Mouse (Mus musculus) left cerebral cortex, adult 18-20 months (tissue): ENCODE measurements around the gene Vmn2r120. TPM values are rescaled to one million over a fixed set of nuclear protein-coding genes. Genes with fewer than 3 reads are reported as not detected.
"Not testable (repeated sequence)": the region's sequence is repeated elsewhere in the genome, so short reads cannot be mapped to it uniquely, and the experiment has no call there.

Experiments used
- DNase-seq, 2 experiments: peaks; one replicate each; pipeline ENCODE4 v3.0.0; 2021 to 2022; ENCODE audit warnings: low spot score in 2 of 2, mixed read lengths in 1 of 2
- long read RNA-seq, 2 experiments: library from polyadenylated mRNA; stranded (forward); transcript quantifications; one replicate each; pipeline ENCODE4 v2.0.0; 2021
- total RNA-seq, 2 experiments: library from RNA; stranded (reverse); gene quantifications; 2 replicates each; pipeline ENCODE4 v1.2.3; 2021

The Vmn2r120 gene
- not detected for total RNA-seq
- long read RNA-seq, experiment 1, result 0 reads
- long read RNA-seq, experiment 2, result 0 reads

DNA sequence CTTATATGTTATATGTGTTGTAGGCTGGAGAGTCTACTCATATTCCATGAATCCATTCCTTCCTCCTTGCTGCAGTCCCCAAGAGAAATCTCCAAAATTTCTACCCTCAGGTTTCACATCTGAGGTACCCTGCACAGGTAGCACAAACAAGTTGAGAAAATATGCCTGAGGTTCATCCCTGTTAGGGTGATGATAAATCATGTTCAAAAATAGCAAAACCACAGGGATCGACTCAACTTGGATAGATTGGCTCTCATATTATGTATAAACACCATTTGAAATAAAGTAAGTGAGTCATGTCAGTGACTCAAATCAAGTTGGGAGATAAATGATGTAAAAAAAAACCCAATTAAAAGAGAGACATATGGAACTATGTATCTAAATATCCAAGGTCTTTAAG is at the start of gene Vmn2r120:
Gene Vmn2r120, minus strand, starts transcription at position 101 of the 400 bp plus-strand sequence.
- DNase-seq, result no peak

DNA sequence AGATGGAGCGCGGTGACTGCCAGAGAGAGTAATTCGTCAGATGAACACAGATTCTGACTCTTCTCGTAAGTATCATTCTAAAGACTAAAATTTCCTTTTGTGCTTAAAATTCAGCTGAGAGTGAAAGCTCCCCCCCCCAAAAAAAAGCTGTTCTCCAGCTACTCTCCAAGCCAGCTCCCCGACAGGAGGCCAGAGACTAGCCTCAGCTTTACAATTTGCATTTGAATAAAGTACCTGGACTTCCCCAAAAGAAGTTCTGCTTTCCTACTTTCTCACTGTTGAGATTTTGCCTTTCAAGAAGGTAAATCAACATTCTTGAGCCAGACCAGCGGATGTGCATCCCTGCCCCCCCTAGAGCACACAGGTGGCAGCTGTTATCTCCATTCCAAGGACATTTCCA is 42.0 kb upstream of the Vmn2r120 start:
- DNase-seq, result not testable (repeated sequence)

DNA sequence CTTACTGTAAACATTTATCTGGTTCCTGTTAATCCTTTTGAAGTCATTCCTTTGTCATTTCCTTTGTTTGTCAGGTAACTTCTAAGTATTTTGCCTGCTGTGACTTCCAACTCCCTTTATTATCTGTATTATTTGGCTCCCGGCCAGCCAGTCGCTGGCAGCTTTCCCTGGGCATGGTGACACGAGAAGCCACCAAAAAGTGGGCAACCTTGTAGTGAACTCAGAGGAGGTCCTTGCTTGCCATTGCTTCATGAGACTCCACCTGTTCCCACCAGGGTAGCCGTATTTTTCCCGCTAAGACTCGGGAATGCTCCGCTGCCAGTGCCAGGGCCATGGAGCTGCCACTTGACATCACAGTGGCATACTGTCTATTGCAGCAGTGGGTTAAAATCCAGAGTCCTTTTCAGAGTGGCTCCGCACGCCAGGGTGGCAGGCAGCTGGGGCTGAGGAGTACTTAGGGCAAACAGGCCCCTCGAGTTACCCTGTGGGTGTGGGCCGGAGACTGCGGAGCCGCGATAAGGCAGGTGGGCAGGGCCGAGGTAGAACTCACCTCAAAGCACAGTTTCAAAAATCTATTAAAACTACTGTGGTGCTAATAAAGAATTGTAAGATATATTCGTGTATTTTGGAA is 28.9 kb upstream of the Vmn2r120 start:
- no peak for DNase-seq

Other genes with a start within 250 kb of the Vmn2r120 start
- gene Adgre1, start 186.8 kb downstream of the Vmn2r120 start, total RNA-seq, result 1 to 10 TPM; 4.8 to 7.4 TPM
- gene Gm21834, start 196.7 kb upstream of the Vmn2r120 start, total RNA-seq, result not detected
- gene Cntnap5c, start 224.1 kb upstream of the Vmn2r120 start, total RNA-seq, result 1 to 10 TPM; 6.3 to 7.9 TPM